Mouse (Mus musculus) layer of hippocampus, adult 9-10 months (tissue): Measurements from ENCODE around the gene Mbl1.

Experiments used
- DNase-seq: peaks from one replicate; pipeline ENCODE4 v3.0.0; 2022; ENCODE audit warnings: low spot score

Mbl1 gene

GRCm38 (mm10) chr14:41151220-41151898, at the start of gene Mbl1:
Gene Mbl1 (plus strand): TSS chr14:41151458.
- DNase-seq, result no peak

GRCm38 (mm10) chr14:41102269-41102668, 49.0 kb upstream of the Mbl1 start:
- no peak for DNase-seq

DNA sequence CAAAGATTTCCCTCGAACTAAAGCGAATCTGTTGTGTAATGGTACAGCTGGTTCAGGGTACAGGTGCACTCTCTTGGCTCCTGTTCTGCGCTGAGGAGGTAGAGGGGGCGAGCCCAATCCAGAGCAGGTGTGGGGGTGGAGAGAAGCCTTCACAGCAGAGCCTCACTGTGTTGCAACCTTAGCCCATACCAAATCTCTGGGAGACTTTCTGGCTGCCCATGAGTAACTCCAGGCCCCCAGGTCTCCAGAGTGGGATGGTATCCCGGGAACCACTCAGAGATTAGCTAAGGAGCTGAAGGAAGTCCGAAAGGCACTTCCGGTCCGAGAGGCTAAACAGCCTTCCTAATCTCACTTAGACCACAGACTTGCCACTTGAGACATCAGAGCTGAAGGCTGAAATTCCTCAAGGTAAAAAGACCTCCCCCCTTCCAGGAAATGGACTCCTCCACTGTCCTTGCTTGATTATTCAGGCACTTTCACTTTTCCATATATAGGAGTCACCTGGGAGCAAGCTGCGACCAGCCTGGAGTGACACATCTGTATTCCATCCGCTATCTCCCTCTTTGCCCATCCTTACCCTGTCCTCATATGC, 46.3 kb upstream of the Mbl1 start, which contains the start of gene Mat1a:
Gene Mat1a (plus strand): TSS at position 183 of the 592 bp plus-strand sequence.
- DNase-seq, result no peak

- no peak for DNase-seq
Observed at GRCm38 (mm10) chr14:41111031-41111668, 40.1 kb upstream of the Mbl1 start.

- DNase-seq, result no peak
Observed at GRCm38 (mm10) chr14:41112944-41113343, 38.3 kb upstream of the Mbl1 start.

- DNase-seq, result no peak
Observed at GRCm38 (mm10) chr14:41116271-41116670, 35.0 kb upstream of the Mbl1 start.

DNA sequence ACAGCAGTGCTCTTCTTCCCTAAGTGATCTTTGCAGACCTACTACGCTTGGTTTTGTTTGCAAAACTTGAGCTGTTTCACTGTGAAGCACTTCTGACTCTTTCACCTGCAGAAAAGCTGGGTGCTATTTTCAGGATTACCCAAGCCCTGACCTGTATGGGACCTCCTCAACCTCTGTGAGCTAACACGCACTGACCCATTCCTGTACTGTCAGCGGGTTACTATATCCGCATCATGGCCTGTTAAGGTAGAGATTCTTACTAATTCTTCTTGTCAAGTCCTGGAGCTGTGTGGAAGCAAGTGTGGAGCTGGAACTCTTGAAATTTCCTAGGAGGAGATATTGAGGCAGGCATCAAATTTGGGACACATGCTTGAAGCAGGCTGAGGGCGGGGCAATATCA, 26.6 kb upstream of the Mbl1 start:
- DNase-seq, result no peak

DNA sequence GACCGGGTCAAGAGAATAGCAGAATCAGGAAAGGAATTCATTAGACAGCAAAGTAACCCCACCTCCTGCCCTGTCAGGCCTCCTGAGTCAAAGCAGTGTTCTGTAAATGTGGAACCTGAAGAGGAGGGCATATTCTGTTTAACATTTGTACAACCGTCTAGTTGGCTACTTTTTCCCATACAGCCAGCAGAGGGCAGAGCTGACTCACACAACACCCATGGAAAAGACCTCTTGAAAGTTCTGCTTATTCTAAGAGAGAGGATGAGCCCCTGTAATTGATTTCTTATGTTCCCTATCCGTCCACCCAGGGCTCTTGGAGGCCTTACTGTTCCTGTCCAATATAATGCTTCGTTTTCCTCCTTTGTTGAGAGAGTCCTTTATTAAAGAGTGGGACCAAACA, 23.3 kb upstream of the Mbl1 start:
- no peak for DNase-seq

DNA sequence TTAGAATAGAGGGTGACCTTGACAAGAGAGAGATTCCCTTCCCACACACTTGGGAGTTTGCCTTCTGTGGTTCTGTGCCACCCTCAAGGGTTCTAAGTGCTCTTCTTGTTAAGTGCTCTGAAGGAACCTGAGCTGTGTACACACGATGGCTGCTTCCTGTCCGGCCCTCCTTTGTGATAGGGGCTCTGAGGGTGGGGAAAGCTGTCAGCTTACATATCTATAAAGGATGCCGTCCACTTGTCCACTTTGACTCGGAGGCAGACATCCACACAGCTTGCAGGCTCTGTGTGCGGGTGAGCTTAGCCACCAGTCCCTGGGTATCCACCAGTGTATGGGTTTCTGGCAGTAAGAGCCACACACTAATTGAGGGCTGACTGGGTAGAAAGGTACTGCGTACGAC, 19.7 kb upstream of the Mbl1 start, which contains the start of gene Sftpa1:
Gene Sftpa1 (plus strand): TSS at position 243 of the 400 bp plus-strand sequence.
- DNase-seq, result no peak

GRCm38 (mm10) chr14:41137006-41137405, 14.3 kb upstream of the Mbl1 start:
- no peak for DNase-seq

DNA sequence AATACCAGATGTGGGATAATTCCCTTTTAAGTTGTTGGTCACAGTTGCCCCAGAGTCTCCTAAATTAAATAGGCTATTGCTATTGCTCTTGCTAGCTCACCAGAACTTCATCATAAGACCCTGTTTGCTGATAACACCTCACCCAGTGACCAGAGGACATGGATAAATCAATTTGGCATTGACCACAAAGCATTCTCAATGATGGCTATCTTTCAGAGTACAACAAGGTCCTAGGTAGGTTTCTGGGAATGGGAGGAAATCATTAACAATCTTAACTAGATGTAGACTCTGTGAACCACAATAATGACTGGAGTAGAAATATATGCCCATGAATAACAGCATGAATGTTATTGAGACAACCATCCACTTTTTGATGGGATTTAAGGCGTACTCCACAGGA, 10.6 kb upstream of the Mbl1 start:
- no peak for DNase-seq

GRCm38 (mm10) chr14:41146035-41146434, 5.2 kb upstream of the Mbl1 start:
- no peak for DNase-seq

DNA sequence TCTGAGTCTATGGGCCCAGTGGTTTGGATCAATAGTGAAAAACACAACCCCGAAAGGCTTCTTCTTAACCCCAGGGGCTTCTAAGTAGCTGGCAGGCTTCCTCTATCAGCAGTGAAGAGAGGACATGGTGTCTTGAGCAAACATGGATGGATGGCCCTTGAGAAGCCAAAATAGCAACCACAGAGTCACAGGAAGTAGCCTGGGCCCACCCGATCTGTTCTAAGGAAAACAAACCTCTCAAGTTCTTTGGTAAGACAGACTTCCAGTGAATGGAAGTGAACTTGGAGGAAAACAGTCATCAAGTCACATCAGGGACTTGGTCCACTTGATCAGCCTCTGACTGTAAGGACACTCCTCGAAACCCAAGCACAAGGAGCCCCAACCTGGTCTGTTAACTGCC, 4.3 kb upstream of the Mbl1 start:
- no peak for DNase-seq

GRCm38 (mm10) chr14:41147356-41147755, 3.9 kb upstream of the Mbl1 start:
- DNase-seq, result no peak

- no peak for DNase-seq
Observed at GRCm38 (mm10) chr14:41160076-41160475, 8.8 kb downstream of the Mbl1 start.

DNA sequence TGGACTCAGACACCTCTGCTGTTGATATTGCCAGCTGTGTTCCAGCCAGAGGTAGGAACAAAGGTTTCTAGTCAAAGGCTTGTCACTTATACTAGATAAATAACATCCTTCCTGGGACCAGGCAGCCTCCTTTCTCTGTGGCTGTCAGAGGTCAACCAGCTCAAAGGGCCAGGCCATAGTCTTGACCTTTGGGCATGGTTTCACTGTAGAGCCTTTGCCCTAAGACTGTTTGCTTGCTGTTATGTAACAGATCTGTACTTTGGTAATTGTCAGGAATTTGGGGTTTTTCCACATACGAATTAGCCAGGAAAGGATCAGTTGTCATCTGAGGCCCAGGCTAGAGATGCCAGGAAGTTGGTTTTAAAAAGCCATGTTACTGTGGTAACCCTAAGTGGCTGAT, 9.5 kb downstream of the Mbl1 start:
- DNase-seq, result no peak

GRCm38 (mm10) chr14:41162663-41163062, 11.4 kb downstream of the Mbl1 start:
- DNase-seq, result no peak

GRCm38 (mm10) chr14:41167278-41167677, 16.0 kb downstream of the Mbl1 start:
- DNase-seq, result no peak

DNA sequence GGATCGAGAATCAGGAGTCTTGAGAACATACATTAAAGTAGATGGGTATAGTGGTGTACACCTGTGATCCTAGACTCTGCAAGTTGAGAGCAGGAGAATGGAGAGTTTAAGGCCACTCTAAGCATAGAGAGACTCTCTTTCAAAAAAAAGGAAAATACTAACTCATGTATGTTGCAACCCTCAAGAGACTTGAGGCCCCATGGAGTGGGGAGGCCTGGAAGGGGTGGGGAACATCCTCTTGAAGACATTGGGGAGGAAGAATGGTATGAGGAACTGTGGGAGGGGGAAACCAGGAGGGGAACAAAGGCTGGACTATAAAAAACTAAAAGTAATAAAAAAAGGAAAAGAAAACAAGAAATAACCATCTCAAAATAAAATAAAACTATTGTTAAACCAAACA, 17.3 kb downstream of the Mbl1 start:
- DNase-seq, result no peak

- no peak for DNase-seq
Observed at GRCm38 (mm10) chr14:41170514-41170913, 19.3 kb downstream of the Mbl1 start.

DNA sequence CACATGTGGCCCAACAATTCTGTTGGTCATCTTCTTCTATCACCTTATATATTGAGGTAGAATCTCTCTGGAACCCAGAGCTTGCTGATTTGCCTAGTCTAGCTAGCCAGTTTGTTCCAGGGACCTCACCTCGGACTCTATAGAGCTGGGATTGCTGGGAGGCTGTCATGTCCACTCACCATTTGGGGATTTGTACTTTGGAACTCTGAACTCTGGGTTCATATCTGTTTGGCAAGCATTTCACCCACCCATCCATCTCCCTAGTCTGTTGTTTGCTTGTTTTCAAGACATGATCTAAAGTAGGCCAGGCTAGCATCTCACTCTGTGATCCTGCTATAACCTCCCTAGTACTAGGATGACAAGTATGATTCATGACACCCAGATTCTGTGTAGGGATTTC, 23.5 kb downstream of the Mbl1 start:
- DNase-seq, result no peak

DNA sequence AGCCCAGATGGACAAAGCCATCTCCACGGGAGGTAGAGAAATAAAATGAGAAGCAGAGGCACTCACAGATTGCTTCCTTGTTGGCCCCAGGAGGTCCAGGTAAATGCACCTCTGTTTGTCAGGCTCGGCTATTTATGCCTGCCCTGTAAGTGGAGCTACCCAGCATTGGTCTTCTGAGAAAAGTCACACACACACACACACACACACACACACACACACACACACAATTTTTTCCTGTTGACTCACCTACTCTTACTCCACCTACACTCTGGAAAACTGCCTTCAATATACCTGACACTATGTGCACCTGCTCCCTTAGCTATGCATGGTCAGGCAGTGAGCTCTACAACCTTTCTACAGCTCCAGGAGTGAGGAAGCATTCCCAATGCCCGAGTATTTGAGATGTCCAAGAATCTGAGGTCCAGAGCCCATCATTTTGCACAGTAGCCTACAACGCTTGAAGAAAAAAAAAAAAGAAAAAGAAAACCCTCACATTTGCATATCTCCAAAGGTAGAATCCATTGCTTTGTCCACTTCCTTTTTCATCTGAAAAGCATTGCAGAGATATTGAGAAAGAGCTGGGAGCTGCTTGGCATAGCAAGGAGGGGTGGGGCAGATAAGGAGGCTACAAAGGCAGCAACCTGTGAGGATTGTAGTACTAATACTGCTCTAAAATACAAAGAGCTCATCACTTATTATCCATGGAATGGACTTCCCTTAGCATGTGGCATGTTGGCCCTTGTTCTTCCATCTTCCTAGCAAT, 34.0 kb downstream of the Mbl1 start, which contains the start of gene Sftpd:
Gene Sftpd (minus strand): TSS at position 91 of the 763 bp plus-strand sequence.
- no peak for DNase-seq

- DNase-seq, result no peak
Observed at GRCm38 (mm10) chr14:41189496-41189895, 38.2 kb downstream of the Mbl1 start.
